Mouse (Mus musculus): ENCODE measurements around the gene Nmnat3.

DNA sequence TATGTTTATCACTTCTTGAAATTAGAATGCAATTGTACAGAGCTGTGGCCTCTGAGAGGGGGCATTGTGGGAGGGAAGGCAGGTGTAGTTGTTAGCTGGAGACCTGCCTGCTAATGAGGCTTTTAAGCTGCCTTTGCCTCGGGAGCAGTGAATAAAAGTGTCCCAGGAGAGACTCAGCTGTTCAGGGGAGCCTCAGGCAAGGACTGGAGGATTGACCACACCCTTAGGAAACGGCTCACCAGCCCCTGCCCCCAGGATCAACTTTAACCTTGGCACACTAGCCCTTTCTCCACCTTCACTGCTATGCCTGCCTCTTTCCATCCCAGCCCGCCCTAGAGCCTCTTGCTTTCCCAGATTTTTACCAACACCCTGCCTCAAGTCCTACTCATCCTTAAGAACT is 31.6 kb downstream of the Nmnat3 start:
- TF ChIP-seq CTCF (IDR thresholded peaks at IDR 0.05) (no peak), POLR2A (IDR thresholded peaks at IDR 0.05; ENCODE audit: insufficient read depth, low read depth, low read length) (no peak), EP300 (IDR thresholded peaks at IDR 0.05; ENCODE audit: insufficient read depth, low read depth, low read length) (no peak)
